Mouse (Mus musculus) ovary, postnatal 10 days (tissue): ENCODE data around the gene Akr1c14.
"Not testable (repeated sequence)": the region's sequence is repeated elsewhere in the genome, so short reads cannot be mapped to it uniquely, and the experiment has no call there.

ENCODE experiments used
- DNase-seq: peaks from one replicate; pipeline ENCODE4 v3.0.0; 2022; ENCODE audit warnings: low spot score

The Akr1c14 gene

DNA sequence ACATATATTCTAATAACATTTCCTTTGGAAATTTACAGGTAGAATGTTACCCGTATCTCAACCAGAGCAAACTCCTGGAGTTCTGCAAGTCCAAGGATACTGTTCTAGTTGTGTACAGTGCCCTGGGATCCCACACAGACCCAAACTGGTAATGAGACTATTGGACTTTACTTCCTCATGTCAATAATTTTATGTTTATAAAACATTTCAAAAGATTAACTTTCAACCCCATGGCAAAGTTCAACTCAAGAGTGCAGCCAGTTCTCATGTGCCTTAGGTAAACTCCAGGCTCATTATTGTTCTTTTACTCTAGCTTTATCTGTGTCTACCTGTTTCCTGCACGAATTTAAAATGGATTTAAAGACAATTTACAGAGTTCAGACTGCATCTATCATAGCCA, at the start of gene Akr1c14:
Gene Akr1c14 (plus strand): TSS at position 293 of the 400 bp plus-strand sequence.
- no peak for DNase-seq

DNA sequence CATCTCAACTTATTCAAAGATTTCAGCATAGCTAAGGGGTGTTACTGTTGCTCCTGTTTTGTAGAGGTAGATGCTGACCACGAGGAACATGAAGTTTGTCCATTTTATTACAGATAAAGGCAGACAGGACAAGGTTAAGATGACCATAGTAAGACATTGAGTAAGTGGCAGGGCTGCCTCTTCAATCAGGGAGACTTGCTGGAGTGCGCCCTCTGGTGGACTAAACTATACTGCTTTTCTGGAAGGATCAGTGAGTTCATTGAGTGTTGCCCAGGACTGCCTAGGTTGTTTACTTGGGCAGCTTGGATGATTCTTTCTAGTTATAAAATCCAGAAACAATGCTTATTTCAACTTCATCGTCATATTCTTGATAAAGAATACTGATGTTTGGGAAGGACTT, 47.1 kb upstream of the Akr1c14 start:
- DNase-seq = peak; percentile 45

- DNase-seq = no peak
These were observed 38.0 kb upstream of the Akr1c14 start for GRCm38 (mm10) chr13:4010784-4011183.

- no peak for DNase-seq
These were observed 35.0 kb upstream of the Akr1c14 start for GRCm38 (mm10) chr13:4013811-4014210.

DNA sequence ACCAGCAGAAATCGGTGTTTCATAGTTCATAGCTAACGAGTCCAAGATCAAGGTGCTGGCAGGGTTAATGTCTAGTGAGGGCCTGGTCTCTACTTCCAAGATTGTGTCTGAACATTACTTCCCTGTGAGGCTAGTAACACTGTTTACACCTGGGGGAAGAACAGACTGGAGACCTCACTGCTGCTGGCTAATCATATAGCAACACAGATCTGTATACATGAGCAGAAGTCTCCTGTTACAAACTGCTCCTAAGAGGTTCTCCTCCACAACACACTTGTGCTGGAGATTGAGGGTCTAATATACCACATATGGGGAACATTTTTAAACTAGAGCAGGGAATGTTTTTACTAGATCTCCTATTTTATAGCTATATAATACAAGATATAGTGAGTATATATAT, 18.9 kb upstream of the Akr1c14 start:
- no peak for DNase-seq

GRCm38 (mm10) chr13:4032512-4032911, 16.3 kb upstream of the Akr1c14 start:
- DNase-seq = no peak

DNA sequence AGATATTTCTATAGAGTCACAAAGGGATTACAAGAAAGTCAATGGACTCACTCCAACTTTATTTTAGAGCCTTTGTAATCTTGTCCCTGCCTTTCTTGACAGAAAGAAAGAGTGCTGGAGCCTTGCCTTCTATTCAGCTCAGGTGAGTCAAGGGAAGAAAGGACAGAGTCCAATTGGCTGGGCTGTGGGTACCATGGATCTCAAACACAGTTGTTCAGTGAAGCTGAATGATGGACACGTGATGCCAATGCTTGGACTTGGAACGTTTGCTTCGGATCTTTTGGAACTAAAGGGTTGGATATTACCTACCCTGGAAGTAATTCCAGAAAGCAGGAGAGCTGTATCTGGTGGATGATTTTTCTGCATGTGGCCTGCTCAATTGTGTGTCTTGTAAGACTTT, 13.8 kb upstream of the Akr1c14 start:
- no peak for DNase-seq

DNA sequence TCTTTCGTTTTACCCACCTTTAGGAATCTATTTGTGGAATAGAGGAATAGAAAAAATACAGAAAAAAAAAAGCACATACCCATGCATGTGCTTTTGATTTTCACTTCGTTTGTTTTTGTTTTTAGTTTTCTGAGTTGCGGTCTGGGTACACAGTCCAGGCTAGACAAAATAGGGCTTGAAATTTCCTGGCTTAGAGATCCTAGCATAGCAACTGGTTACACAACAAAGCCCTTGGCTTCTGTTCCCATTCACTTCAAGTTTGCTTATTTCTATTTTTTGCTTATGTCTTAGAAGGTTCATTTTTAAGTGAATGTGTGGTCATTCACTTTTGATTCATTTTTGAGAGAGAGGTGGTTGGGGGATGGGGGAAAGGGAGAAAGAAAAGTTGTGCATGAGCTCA, 2.7 kb upstream of the Akr1c14 start:
- no peak for DNase-seq

- no peak for DNase-seq
These were observed 2.0 kb upstream of the Akr1c14 start for GRCm38 (mm10) chr13:4046841-4047240.

DNA sequence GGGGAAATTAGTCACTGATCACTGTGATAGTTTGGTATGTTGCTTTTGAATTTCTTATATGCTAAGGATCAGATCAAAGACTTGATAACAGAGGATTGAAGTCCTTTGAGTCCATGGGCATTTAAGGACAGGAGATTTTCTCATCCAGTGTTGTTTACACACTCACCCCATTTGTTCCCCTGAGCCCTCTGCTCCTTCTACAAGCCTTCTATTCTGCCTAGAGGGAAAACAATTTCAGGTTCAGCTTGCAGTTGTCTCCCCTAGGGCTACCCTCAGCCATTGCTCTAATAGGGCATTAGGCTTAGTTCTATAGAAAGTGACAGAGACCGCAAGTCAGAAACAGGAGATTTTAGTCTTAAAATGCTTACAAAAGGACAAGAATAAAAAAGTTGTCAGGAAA, 585 bp upstream of the Akr1c14 start:
- DNase-seq = no peak

GRCm38 (mm10) chr13:4049655-4050054, 844 bp downstream of the Akr1c14 start:
- no peak for DNase-seq

GRCm38 (mm10) chr13:4055450-4055849, 6.6 kb downstream of the Akr1c14 start:
- DNase-seq = no peak

DNA sequence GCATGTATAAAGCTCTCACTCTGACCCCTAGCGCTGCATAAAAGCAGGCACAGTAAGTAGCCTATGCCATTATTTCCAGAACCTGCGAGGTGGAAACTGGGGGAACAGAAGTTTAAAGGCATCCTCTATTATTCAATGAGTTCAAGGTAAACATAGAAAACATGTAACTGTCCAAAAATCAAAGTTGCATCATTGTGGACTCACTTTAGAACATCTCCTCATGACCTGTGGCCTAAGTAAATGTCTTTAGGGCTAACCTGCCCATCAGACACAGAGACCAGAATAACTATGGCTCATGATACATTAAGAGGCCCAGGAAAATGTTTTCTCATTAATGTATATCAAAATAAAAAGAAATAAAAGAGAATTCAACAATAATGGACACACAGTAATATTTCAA, 7.4 kb downstream of the Akr1c14 start:
- DNase-seq = no peak

DNA sequence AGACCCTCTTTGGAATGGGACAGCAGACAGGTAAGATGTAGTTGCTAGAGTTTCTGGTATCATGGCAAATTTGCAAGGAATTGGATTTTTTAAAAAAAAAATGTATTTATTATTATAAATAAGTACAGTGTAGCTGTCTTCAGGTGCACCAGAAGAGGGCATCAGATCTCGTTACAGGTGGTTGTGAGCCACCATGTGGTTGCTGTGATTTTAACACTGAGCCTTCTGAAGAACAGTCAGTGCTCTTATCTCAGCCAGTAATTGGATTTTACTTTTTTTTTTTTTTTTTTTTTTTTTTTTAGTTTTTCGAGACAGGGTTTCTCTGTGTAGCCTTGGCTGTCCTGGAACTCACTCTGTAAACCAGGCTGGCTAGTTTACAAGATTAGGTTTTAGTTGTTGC, 9.4 kb downstream of the Akr1c14 start:
- not testable (repeated sequence) for DNase-seq

- DNase-seq = no peak
These were observed 10.6 kb downstream of the Akr1c14 start for GRCm38 (mm10) chr13:4059363-4059762.

DNA sequence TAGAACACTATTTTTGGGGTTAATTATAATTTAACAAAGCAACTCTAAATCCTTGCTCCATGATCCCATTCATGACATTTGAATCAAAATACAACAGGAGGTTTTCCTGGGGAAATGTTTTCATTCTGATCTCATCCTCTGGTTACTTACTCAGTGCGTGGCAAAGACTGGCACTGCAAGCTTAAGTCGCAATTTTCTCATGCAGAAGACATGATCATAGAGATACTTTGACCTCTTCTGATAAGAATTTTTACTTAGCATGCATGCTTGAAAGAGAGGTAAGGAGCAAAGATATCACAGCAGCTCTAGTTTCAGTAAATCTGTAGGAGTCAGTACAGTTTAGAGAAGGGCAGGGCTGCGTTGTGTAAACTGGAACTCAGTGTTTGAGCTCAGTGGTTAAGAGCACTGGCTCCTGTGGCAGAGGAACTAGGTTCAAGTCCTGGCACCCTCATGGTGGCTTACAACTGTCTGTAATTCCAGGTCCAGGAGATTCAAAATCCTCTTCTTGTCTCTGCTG, 11.5 kb downstream of the Akr1c14 start:
- no peak for DNase-seq

DNA sequence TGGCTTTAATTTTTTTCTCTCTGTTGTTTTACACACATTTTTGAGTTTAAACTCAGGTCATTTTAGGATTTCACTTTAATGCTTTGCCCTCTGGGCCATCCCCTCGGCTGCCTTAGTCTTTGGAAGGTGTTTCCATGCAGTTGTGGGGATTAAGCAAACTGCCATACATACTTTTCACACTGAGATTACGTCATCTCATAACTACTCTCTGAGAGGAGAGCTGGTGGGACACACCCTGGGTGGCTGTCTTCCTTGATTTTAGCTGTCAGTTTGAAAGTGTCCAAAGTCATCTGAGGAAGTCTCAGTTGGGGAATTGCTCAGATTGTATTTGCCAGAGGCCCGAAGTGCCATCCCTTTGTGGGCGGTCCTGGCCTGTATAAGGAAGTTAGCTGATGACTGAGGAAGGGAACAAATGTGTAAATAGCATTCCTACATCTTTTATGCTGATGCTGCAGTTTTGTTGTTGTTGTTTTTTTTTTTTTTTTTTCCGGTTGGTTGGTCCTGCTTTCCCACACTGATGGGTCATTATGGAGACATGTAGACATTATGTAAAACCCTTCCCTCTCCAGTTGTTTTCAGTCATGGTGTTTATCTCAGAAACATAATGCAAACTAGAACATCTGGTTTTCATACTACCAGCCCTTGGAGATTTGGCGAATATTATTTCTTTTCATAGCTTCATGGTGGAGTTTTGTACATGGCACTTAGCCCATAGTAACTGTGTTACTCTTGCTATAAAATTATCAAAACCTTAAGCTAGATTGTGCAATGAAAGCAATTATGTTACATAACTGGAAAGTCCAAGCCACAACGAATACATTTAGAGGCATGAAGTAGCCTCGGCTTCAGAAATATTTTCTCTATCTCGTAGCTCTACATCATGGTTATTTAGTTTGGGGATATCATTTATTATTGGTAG, 28.0 kb downstream of the Akr1c14 start:
- DNase-seq = no peak

DNA sequence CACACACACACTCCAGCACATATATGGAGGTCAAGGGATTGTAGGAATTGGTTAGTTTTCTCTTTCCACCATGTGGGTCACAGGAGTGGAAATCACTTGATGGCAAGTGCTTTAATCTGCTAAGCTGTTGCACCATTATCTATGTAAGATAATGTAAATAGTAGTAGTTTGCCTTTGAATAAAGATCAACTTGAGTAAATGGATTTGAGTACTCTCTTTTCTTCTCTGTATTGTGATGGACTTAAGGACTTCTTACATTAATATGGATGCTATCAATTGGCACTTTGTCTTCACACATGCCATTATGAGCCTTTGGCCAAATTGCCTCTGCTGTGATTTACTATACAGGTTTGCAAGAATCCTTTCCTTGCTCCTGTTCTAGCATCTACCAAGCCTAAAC, 31.1 kb downstream of the Akr1c14 start:
- no peak for DNase-seq

- DNase-seq = no peak
These were observed 52.9 kb downstream of the Akr1c14 start for GRCm38 (mm10) chr13:4101691-4102090.

DNA sequence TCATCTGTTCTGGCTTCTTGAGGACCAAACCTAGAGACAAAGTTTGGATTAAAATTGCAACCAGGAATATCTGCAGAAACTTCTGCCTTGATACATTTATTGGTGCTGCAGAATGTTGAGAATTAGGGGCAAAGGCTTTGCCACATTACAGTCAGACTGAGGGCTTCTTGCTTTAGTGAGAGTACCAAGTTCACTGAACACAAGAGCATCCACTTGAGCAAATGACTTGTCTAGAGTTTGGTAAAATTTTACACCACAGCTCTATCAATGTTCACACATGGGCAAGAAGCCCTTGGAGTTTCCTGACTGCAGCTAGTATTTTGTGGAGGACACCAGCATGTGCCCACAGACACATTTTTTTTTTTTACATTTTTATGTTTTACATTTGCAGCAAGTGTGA, 53.9 kb downstream of the Akr1c14 start:
- no peak for DNase-seq

- DNase-seq = peak; percentile 5
These were observed 61.7 kb downstream of the Akr1c14 start for GRCm38 (mm10) chr13:4110281-4111188.

DNA sequence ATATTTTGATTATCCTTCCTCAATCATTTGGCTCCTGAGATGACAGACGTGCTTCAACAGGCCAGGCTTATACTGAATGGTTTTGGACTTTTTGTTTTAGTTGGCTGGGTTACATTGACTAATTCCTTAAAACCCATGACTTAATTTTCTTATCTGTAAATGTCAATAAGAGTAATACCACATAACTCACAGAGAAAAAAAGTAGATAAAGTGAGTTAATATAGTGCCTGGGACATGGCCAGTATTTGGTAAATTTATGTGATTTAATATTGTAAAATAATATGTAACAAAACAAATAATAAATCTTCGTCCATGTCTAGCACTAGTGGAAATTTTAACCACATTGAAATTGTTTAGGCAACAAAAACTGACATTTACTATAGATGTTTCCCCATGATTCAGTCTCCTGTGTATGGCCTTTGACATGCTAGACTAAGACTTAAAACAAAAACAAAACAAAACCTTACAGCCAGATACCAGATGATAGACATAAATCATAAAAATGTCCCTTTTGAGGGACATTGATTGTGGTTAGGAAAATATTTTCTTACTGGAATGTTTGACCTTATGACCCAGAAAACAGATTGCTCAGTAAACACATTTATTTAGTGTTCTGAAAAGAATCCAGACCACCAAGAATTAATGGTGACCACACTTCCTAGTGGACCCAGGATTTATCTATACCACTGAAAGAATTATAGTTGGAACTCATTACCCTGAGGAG, 70.5 kb downstream of the Akr1c14 start:
- no peak for DNase-seq
